Mouse (Mus musculus): ENCODE data around the gene Arhgap35. TPM values are rescaled to one million over a fixed set of nuclear protein-coding genes. Genes with fewer than 3 reads are reported as not detected.
A peak's percentile ranks its signal among the peaks of the same experiment; 100 is the strongest.

Arhgap35 gene
- polyA plus RNA-seq, 1 experiment from 2014 or later = 29.6 TPM

- Histone ChIP-seq H3K36me3 (ENCODE audit: control insufficient read depth, insufficient read depth, low read length) (0 out of 2 replicates have a peak, but pooled peaks cover under 1% of the 10 kb centered on the region), H3K4me3 (ENCODE audit: low read depth, low read length) (no peak overlapping the region), H3K9me3 (replicated peaks; ENCODE audit: control insufficient read depth, low read length) (no peaks in the 10 kb centered on the region), H3K27me3 (replicated peaks; ENCODE audit: control insufficient read depth, insufficient read depth, low read length) (no peaks in the 10 kb centered on the region), H3K4me2 (ENCODE audit: low read length) (no peak overlapping the region), H3K9ac (ENCODE audit: low read length) (no peak overlapping the region), H3K4me1 (ENCODE audit: control insufficient read depth, insufficient read depth, low read length) (no peaks in the 10 kb centered on the region), H3K27ac (ENCODE audit: low read depth, low read length) (no peak overlapping the region)
- ATAC-seq (no peak), DNase-seq (ENCODE audit: low spot score) (no peak)
- WGBS = 63% methylated on average over 6 of the region's 6 CpGs
Observed at GRCm38 (mm10) chr7:16461151-16461550, 153.6 kb downstream of the Arhgap35 start.

GRCm38 (mm10) chr7:16460566-16460965 lies 154.2 kb downstream of the Arhgap35 start:
- no peak for ATAC-seq

GRCm38 (mm10) chr7:16456289-16456688 lies 158.5 kb downstream of the Arhgap35 start:
- H3K9me3 ChIP-seq (replicated peaks; ENCODE audit: control insufficient read depth, low read length) = no peaks in the 10 kb centered on the region
- no peak for ATAC-seq
- no peak overlapping the region for H3K9ac ChIP-seq (ENCODE audit: low read length)
- DNase-seq (ENCODE audit: low spot score) = no peak
- H3K27ac ChIP-seq (ENCODE audit: low read depth, low read length) = no peak overlapping the region
- H3K4me1 ChIP-seq (ENCODE audit: control insufficient read depth, insufficient read depth, low read length) = no peaks in the 10 kb centered on the region
- H3K4me3 ChIP-seq (ENCODE audit: low read depth, low read length) = no peak overlapping the region
- no peaks in the 10 kb centered on the region for H3K27me3 ChIP-seq (replicated peaks; ENCODE audit: control insufficient read depth, insufficient read depth, low read length)
- H3K36me3 ChIP-seq (ENCODE audit: control insufficient read depth, insufficient read depth, low read length) = 0 out of 2 replicates have a peak, but pooled peaks cover 8% of the 10 kb centered on the region
- H3K4me2 ChIP-seq (ENCODE audit: low read length) = no peak overlapping the region
- WGBS = 89% methylated on average over 5 of the region's 5 CpGs

More at GRCm38 (mm10) chr7:16460566-16460965, 154.2 kb downstream of the Arhgap35 start:
- Histone ChIP-seq H3K27ac (ENCODE audit: low read depth, low read length) (no peak overlapping the region), H3K4me3 (ENCODE audit: low read depth, low read length) (no peak overlapping the region), H3K4me1 (ENCODE audit: control insufficient read depth, insufficient read depth, low read length) (no peaks in the 10 kb centered on the region), H3K9ac (ENCODE audit: low read length) (no peak overlapping the region), H3K4me2 (ENCODE audit: low read length) (no peak overlapping the region), H3K27me3 (replicated peaks; ENCODE audit: control insufficient read depth, insufficient read depth, low read length) (no peaks in the 10 kb centered on the region), H3K36me3 (ENCODE audit: control insufficient read depth, insufficient read depth, low read length) (0 out of 2 replicates have a peak, but pooled peaks cover 6% of the 10 kb centered on the region), H3K9me3 (replicated peaks; ENCODE audit: control insufficient read depth, low read length) (no peaks in the 10 kb centered on the region)
- 68% methylated on average over 13 of the region's 13 CpGs for WGBS
- no peak for DNase-seq (ENCODE audit: low spot score)

GRCm38 (mm10) chr7:16455016-16455415 lies 159.8 kb downstream of the Arhgap35 start:
- no peaks in the 10 kb centered on the region for H3K4me1 ChIP-seq (ENCODE audit: control insufficient read depth, insufficient read depth, low read length)

GRCm38 (mm10) chr7:16453118-16453711 lies 161.6 kb downstream of the Arhgap35 start:
- peak overlapping the region; percentile 75 for H3K4me2 ChIP-seq (ENCODE audit: low read length)
- H3K36me3 ChIP-seq (ENCODE audit: control insufficient read depth, insufficient read depth, low read length) = 0 out of 2 replicates have a peak, but pooled peaks cover 8% of the 10 kb centered on the region
- H3K4me3 ChIP-seq (ENCODE audit: low read depth, low read length) = peak overlapping the region; percentile 73
- no peaks in the 10 kb centered on the region for H3K4me1 ChIP-seq (ENCODE audit: control insufficient read depth, insufficient read depth, low read length)
- DNase-seq (ENCODE audit: low spot score) (peak; percentile 83), ATAC-seq (peak; percentile 77)
- H3K9me3 ChIP-seq (replicated peaks; ENCODE audit: control insufficient read depth, low read length) = no peaks in the 10 kb centered on the region
- 0% methylated on average over 23 of the region's 23 CpGs for WGBS
- H3K9ac ChIP-seq (ENCODE audit: low read length) = peak overlapping the region; percentile 71
- H3K27ac ChIP-seq (ENCODE audit: low read depth, low read length) = peak overlapping the region; percentile 48; the same call in 1 of the 2 replicates
- no peaks in the 10 kb centered on the region for H3K27me3 ChIP-seq (replicated peaks; ENCODE audit: control insufficient read depth, insufficient read depth, low read length)

More at GRCm38 (mm10) chr7:16455016-16455415, 159.8 kb downstream of the Arhgap35 start:
- Histone ChIP-seq H3K4me2 (ENCODE audit: low read length) (no peak overlapping the region), H3K36me3 (ENCODE audit: control insufficient read depth, insufficient read depth, low read length) (0 out of 2 replicates have a peak, but pooled peaks cover 8% of the 10 kb centered on the region), H3K9me3 (replicated peaks; ENCODE audit: control insufficient read depth, low read length) (no peaks in the 10 kb centered on the region), H3K9ac (ENCODE audit: low read length) (no peak overlapping the region), H3K27me3 (replicated peaks; ENCODE audit: control insufficient read depth, insufficient read depth, low read length) (no peaks in the 10 kb centered on the region), H3K4me3 (ENCODE audit: low read depth, low read length) (no peak overlapping the region), H3K27ac (ENCODE audit: low read depth, low read length) (no peak overlapping the region)
- 95% methylated on average over 14 of the region's 14 CpGs for WGBS
- DNase-seq (ENCODE audit: low spot score) (no peak), ATAC-seq (no peak)

GRCm38 (mm10) chr7:16452587-16453073 lies 162.2 kb downstream of the Arhgap35 start, which contains the start of gene Tmem160:
Gene Tmem160, plus strand, starts transcription at chr7:16452779.
- H3K27me3 ChIP-seq (replicated peaks; ENCODE audit: control insufficient read depth, insufficient read depth, low read length) = no peaks in the 10 kb centered on the region
- H3K36me3 ChIP-seq (ENCODE audit: control insufficient read depth, insufficient read depth, low read length) = 0 out of 2 replicates have a peak, but pooled peaks cover 8% of the 10 kb centered on the region
- DNase-seq (ENCODE audit: low spot score) = peak; percentile 97
- H3K27ac ChIP-seq (ENCODE audit: low read depth, low read length) = peak within 1 kb of the TSS; percentile 48; the same call in 1 of the 2 replicates
- peak within 1 kb of the TSS; percentile 75 for H3K4me2 ChIP-seq (ENCODE audit: low read length)
- peak; percentile 99 for ATAC-seq
- H3K9ac ChIP-seq (ENCODE audit: low read length) = peak within 1 kb of the TSS; percentile 71
- no peaks in the 10 kb centered on the region for H3K9me3 ChIP-seq (replicated peaks; ENCODE audit: control insufficient read depth, low read length)
- H3K4me1 ChIP-seq (ENCODE audit: control insufficient read depth, insufficient read depth, low read length) = no peaks in the 10 kb centered on the region
- 1% methylated on average over 30 of the region's 30 CpGs for WGBS
- H3K4me3 ChIP-seq (ENCODE audit: low read depth, low read length) = peak within 1 kb of the TSS; percentile 73

- Histone ChIP-seq H3K27me3 (replicated peaks; ENCODE audit: control insufficient read depth, insufficient read depth, low read length) (no peaks in the 10 kb centered on the region), H3K4me2 (ENCODE audit: low read length) (no peak overlapping the region), H3K27ac (ENCODE audit: low read depth, low read length) (no peak overlapping the region), H3K4me1 (ENCODE audit: control insufficient read depth, insufficient read depth, low read length) (no peaks in the 10 kb centered on the region), H3K9ac (ENCODE audit: low read length) (no peak overlapping the region), H3K36me3 (ENCODE audit: control insufficient read depth, insufficient read depth, low read length) (0 out of 2 replicates have a peak, but pooled peaks cover 8% of the 10 kb centered on the region), H3K9me3 (replicated peaks; ENCODE audit: control insufficient read depth, low read length) (no peaks in the 10 kb centered on the region), H3K4me3 (ENCODE audit: low read depth, low read length) (no peak overlapping the region)
- no peak for ATAC-seq
- 82% methylated on average over 6 of the region's 6 CpGs for WGBS
- no peak for DNase-seq (ENCODE audit: low spot score)
Observed at GRCm38 (mm10) chr7:16451656-16452055, 163.1 kb downstream of the Arhgap35 start.

All from forebrain, embryonic 14.5 days (tissue).